Mouse (Mus musculus) retina, embryonic 14.5 days (tissue): Measurements from ENCODE around the gene Myh10.
A peak's percentile ranks its signal among the peaks of the same experiment; 100 is the strongest.
"Not testable (repeated sequence)": the region's sequence is repeated elsewhere in the genome, so short reads cannot be mapped to it uniquely, and the experiment has no call there.

ENCODE experiments used
- DNase-seq: peaks from one replicate; pipeline ENCODE4 v3.0.0-alpha.2; 2015; ENCODE audit warnings: low spot score

The Myh10 gene

GRCm38 (mm10) chr11:68692693-68693446 lies 1.5 kb downstream of the Myh10 start:
- peak; percentile 66 for DNase-seq

DNA sequence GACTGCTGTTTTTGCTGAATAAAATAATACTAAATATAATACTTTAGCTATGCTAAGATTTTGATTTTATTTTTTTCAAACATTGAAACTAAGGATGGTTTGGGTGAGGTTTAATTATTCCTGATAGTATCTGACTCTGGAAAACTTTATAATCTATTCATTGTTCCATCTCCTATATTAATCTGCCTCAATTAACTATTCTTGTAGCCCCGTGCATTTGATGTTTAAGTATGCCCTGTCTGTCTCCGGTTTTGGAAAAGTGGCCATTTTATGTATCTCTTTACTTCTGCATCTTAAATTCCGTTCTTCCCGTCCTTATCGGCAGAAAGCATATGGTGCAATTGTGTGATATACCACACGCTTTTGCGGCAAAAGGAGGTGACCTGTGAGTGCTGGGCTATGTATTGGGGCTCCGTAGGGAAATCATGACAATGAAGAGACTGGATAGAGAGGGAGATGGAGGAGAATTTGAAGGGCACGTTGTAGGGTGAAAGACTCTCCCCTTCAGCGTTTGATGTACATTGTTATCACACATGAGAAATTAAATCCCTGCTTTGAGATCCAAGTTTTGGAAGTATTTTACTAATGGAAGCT lies 2.2 kb downstream of the Myh10 start:
- peak; percentile 9 for DNase-seq

- no peak for DNase-seq
Observed at GRCm38 (mm10) chr11:68702370-68702769, 11.0 kb downstream of the Myh10 start.

DNA sequence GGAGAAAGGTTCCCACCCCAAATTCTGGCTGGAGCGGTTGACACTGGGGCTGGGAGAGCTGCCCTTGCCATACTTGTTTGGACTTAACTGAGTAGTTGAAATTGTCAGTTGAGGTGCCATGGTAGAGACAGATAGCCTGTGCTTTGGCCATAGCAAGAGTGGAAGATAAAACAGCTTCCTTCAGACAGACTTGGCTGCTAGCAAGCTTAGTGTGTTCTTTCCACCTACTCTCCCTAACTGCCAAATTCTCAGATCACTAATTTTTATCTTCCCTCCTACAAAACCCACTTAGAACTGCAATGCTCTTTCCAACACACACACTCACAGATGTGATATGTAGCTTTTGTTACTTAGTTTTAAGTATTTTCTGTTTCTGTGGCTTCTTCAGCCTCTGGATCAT lies 12.0 kb downstream of the Myh10 start:
- DNase-seq, result no peak

GRCm38 (mm10) chr11:68704258-68704657 lies 12.9 kb downstream of the Myh10 start:
- no peak for DNase-seq

- DNase-seq, result no peak
Observed at GRCm38 (mm10) chr11:68704847-68705246, 13.5 kb downstream of the Myh10 start.

DNA sequence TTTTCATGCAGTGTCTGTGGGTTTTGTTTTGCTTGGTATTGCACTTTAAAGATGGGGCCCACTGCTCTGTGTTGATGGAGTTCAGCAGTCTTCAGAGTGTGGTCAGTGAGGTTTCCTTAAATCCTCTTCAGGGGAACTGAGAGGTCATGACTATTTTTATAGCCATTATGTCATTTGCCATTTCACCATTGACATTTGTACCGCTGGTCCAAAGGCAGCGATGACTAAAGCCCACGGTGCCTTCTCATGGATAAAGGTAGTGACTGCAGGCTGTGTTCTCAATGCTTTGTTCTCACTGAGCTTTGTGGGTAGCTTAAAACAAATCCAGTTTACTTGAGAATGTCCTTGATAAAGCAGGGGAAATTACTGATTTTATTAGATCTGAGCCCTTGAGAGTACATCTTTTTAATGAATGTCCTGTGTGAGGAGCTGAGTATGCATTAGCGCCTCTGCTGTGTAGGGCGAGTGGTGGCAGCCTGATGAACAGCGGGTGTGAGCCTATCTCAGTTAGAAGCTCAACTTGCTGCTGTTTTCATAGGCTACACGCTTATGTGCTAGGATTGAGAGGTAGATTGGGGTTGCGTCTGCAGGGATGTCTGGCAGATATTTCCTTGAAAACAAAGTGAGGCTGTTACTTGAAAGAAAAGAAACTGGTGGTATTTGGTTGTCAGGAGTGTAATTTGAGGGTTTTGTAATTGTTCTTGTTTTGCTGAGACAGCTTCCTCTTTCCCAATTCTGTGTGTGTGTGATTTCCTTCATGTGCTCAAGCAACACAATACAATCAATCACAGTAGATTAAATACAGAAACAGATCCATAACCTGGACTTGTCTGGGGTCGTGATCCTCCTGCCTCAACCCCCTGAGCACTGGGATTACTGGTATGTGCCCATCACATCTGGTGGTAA lies 15.4 kb downstream of the Myh10 start:
- no peak for DNase-seq

GRCm38 (mm10) chr11:68707881-68708582 lies 16.7 kb downstream of the Myh10 start:
- DNase-seq, result no peak

- DNase-seq, result no peak
Observed at GRCm38 (mm10) chr11:68716167-68716566, 24.8 kb downstream of the Myh10 start.

DNA sequence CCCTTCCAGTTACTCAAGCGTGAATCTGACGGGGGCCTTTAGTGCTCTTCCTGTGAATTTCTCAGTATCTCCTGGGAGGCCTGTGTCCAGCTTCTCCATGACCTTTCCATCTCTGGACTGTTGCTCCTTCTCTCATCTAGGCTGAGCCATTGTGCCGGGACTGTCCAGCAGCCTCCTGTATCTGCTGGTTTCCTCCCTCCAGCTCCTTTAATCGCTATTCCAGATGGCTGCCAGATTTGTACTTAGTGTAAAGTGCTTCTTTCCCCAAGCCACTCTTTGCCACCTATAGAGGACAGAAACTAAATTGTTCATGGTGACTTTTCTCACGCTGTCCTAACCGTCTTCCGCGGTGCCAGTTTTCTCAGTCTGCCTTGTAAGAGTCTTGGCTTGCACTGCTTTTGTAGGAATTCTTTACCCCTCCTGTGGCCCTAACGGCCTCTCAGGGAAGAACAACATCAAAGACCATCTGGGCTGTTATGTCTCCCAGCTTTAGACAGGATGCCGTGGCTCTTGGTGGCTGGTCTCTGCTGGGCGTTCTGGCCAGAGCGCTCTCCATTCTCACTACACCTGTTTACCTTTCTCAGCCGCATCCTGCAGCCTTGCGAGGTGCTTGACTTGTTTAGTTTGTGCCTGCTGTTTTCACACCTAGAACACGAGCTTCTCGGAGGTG lies 25.9 kb downstream of the Myh10 start:
- DNase-seq, result no peak

- peak; percentile 54 for DNase-seq
Observed at GRCm38 (mm10) chr11:68719096-68719648, 27.8 kb downstream of the Myh10 start.

- DNase-seq, result no peak
Observed at GRCm38 (mm10) chr11:68719774-68720173, 28.4 kb downstream of the Myh10 start.

GRCm38 (mm10) chr11:68724117-68724516 lies 32.8 kb downstream of the Myh10 start:
- DNase-seq, result peak; percentile 12

GRCm38 (mm10) chr11:68728693-68729092 lies 37.3 kb downstream of the Myh10 start:
- no peak for DNase-seq

GRCm38 (mm10) chr11:68730792-68731191 lies 39.4 kb downstream of the Myh10 start:
- no peak for DNase-seq

GRCm38 (mm10) chr11:68732066-68732465 lies 40.7 kb downstream of the Myh10 start:
- no peak for DNase-seq

- not testable (repeated sequence) for DNase-seq
Observed at GRCm38 (mm10) chr11:68733401-68733800, 42.0 kb downstream of the Myh10 start.

DNA sequence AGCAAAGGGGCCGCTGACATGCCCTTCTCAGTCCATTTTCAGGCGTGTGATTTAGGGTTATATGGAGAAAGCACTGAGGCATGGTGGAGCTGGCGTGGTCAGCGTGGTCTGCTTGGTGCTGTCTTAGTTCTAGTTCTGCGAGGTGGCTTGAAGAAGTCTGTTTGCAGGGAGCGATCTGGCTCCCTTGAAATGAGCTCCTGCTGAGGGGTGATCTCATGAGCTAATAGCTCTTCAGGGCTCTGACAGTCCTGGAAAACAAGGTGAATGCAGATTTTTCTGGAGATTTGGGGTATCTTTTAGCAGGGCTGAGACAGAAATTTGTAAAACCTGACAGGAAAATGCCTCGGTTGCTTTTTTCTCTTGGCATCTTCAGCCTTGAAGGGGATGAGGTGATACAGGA lies 48.1 kb downstream of the Myh10 start:
- DNase-seq, result no peak

DNA sequence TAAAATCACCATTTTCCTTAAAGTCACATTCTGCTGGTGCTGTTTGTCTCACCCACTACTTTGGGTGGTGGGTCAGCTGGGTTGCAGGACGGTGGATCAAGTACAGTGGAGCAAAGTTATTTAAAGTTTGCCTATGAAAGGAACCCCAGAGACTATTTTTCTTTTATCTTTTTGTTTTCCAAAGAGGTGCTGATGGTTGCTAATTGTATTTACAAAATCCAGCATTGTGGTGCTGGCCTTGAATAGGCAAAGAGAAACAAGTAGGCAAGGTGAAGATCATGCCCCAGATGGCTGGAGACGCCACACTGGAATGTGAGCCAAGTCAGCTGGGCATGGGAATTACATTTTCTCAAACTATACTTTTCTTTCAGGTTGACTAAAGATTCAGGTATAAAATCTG lies 51.3 kb downstream of the Myh10 start:
- no peak for DNase-seq

DNA sequence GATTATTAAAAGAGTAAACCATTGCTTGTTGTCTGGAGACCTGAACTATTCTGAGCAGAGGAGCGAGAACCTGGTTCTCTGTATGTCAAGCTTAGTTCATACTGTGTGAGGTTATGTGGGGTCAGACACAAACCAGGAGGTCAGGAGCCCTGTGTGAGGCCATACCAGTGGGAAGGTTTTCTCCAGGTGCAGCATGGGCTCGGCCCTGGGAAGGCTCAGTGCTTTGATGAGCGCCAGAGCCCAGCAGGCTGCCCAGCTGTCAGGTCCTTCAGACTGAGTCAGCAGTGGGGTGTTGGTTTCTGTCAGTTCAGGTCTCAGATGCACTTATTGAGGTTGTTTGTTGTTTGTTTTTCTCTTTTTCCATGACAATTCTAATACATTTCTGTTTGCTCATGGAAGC lies 52.8 kb downstream of the Myh10 start:
- DNase-seq, result no peak
